Mouse (Mus musculus) myocyte (in vitro differentiated cells): Measurements from ENCODE around the gene Zfp213.

ENCODE experiments used
- CEBPB ChIP-seq: IDR thresholded peaks from 2 replicates; pipeline ENCODE4 v1.6.1; 2011; ENCODE audit warnings: mild to moderate bottlenecking, moderate library complexity; ENCODE audit not compliant: poor library complexity, insufficient read depth, severe bottlenecking
- E2F4 ChIP-seq: IDR thresholded peaks from one replicate; pipeline ENCODE4 v1.6.1; 2011; ENCODE audit warnings: mild to moderate bottlenecking, control low read depth, moderate library complexity; ENCODE audit not compliant: insufficient read depth
- MAX ChIP-seq: IDR thresholded peaks from one replicate; pipeline ENCODE4 v1.6.1; 2011; ENCODE audit warnings: low read depth, mild to moderate bottlenecking, control low read depth
- MYOG ChIP-seq, 3 experiments: IDR thresholded peaks; one replicate each; pipeline ENCODE4 v1.6.1; 2011; ENCODE audit warnings: control low read depth in 2 of 3, low read depth in 2 of 3, mild to moderate bottlenecking in 2 of 3; ENCODE audit not compliant: insufficient read length in 2 of 3, control insufficient read depth in 1 of 3, insufficient read depth in 1 of 3
- POLR2A ChIP-seq: IDR thresholded peaks from one replicate; pipeline ENCODE4 v1.6.1; 2011; ENCODE audit warnings: low read depth, mild to moderate bottlenecking, control low read depth, moderate library complexity; ENCODE audit not compliant: insufficient read length
- POLR2AphosphoS2 ChIP-seq: IDR thresholded peaks from one replicate; pipeline ENCODE4 v1.6.1; 2011; ENCODE audit warnings: low read depth, control low read depth; ENCODE audit not compliant: insufficient read length
- TCF12 ChIP-seq: IDR thresholded peaks from one replicate; pipeline ENCODE4 v1.6.1; 2011; ENCODE audit warnings: mild to moderate bottlenecking, control low read depth; ENCODE audit not compliant: poor library complexity, insufficient read depth, severe bottlenecking
- TCF3 ChIP-seq: IDR thresholded peaks from one replicate; pipeline ENCODE4 v1.6.1; 2011; ENCODE audit warnings: low read depth, control low read depth; ENCODE audit not compliant: insufficient read length
- USF1 ChIP-seq: IDR thresholded peaks from one replicate; pipeline ENCODE4 v1.6.1; 2011; ENCODE audit warnings: low read depth, mild to moderate bottlenecking, control low read depth, moderate library complexity

- TF ChIP-seq USF1 = no peak
- TF ChIP-seq POLR2AphosphoS2 = no peak
- no peak for TF ChIP-seq E2F4
- TF ChIP-seq POLR2A = no peak
- TF ChIP-seq TCF12 = no peak
- no peak for TF ChIP-seq CEBPB
- no peak for TF ChIP-seq MYOG (IDR thresholded peaks at IDR 0.05; ENCODE audit: control insufficient read depth in 1 of 3, insufficient read depth in 1 of 3, insufficient read length in 2 of 3, low read depth in 2 of 3)
- TF ChIP-seq MAX = no peak
- no peak for TF ChIP-seq TCF3
Measured at GRCm38 (mm10) chr17:23574130-23574529, 10.1 kb upstream of the Zfp213 start.
